Mouse (Mus musculus) midbrain, postnatal 0 days (tissue): ENCODE data around the gene Mfap2. TPM values are rescaled to one million over a fixed set of nuclear protein-coding genes. Genes with fewer than 3 reads are reported as not detected.

Source experiments
- ATAC-seq: fragments of 200-750 bp; cut with Nextera tagmentation; 2 replicates; pipeline ENCODE4 v1.8.0; 2017; ENCODE audit warnings: moderate number of reproducible peaks, mild to moderate bottlenecking, moderate TSS enrichment, moderate library complexity; ENCODE audit not compliant: low FRiP score
- DNase-seq: peaks from one replicate; pipeline ENCODE4 v3.0.0-alpha.2; 2015; ENCODE audit warnings: low spot score
- H3K27ac ChIP-seq: fragments of 300-500 bp; sonication (generic); 2 replicates; pipeline ENCODE4 v1.5.1; 2014; ENCODE audit warnings: low read depth, mild to moderate bottlenecking, low read length, mixed read lengths
- H3K27me3 ChIP-seq: fragments of 300-500 bp; sonication (generic); 2 replicates; pipeline ENCODE4 v1.6.1; 2014; ENCODE audit warnings: low read length, control low read depth, mixed read lengths; ENCODE audit not compliant: insufficient read depth
- H3K36me3 ChIP-seq: fragments of 300-500 bp; sonication (generic); 2 replicates; pipeline ENCODE4 v1.6.1; 2014; ENCODE audit warnings: low read length, control low read depth, mixed read lengths; ENCODE audit not compliant: insufficient read depth
- H3K4me1 ChIP-seq: fragments of 300-500 bp; sonication (generic); 2 replicates; pipeline ENCODE4 v1.6.1; 2014; ENCODE audit warnings: mild to moderate bottlenecking, control low read depth, antibody characterized with exemption, low read length, mixed read lengths; ENCODE audit not compliant: insufficient read depth
- H3K4me2 ChIP-seq: fragments of 300-500 bp; sonication (generic); 2 replicates; pipeline ENCODE4 v1.6.1; 2014; ENCODE audit warnings: low read depth, mild to moderate bottlenecking, low read length, mixed read lengths; ENCODE audit not compliant: poor library complexity, severe bottlenecking
- H3K4me3 ChIP-seq: fragments of 300-500 bp; sonication (generic); 2 replicates; pipeline ENCODE4 v1.5.1; 2014; ENCODE audit warnings: low read depth, mild to moderate bottlenecking, low read length, moderate library complexity
- H3K9ac ChIP-seq: fragments of 300-500 bp; sonication (generic); replicated peaks from 2 replicates; pipeline ENCODE4 v1.6.1; 2014; ENCODE audit warnings: mild to moderate bottlenecking, low read length, moderate library complexity, mixed read lengths; ENCODE audit not compliant: poor library complexity, severe bottlenecking
- H3K9me3 ChIP-seq: fragments of 300-500 bp; sonication (generic); 2 replicates; pipeline ENCODE4 v1.6.1; 2016; ENCODE audit warnings: low read length, control low read depth
- CTCF ChIP-seq: IDR thresholded peaks from 2 replicates; pipeline ENCODE4 v1.5.1; 2016; ENCODE audit warnings: antibody characterized with exemption, mild to moderate bottlenecking
- WGBS: fragments of 180-500 bp; shearing (Covaris S2); extraction: QIAGEN DNeasy Blood & Tissue Kit; methylation state at CpG from one replicate; pipeline ENCODE4 v1.1.7; 2014; 5-methylcytosine and 5-hydroxymethylcytosine counted together
- polyA plus RNA-seq: library from polyadenylated mRNA; unstranded; fragments of >200 nt; fragmentation: Nextera tagmentation; extraction: Ambion mirVana; gene quantifications from 2 replicates; pipeline ENCODE4 v1.2.1, GENCODE M21; 2015
- total RNA-seq: library from RNA; depleted of rRNA; stranded (reverse); fragments of >200 nt; gene quantifications from 2 replicates; pipeline ENCODE4 v1.2.3, GENCODE M21; 2014; rRNA removed

Mfap2 gene
- total RNA-seq (19.5 and 32.4 TPM in 2 replicates), polyA plus RNA-seq (103 and 104 TPM in 2 replicates)

DNA sequence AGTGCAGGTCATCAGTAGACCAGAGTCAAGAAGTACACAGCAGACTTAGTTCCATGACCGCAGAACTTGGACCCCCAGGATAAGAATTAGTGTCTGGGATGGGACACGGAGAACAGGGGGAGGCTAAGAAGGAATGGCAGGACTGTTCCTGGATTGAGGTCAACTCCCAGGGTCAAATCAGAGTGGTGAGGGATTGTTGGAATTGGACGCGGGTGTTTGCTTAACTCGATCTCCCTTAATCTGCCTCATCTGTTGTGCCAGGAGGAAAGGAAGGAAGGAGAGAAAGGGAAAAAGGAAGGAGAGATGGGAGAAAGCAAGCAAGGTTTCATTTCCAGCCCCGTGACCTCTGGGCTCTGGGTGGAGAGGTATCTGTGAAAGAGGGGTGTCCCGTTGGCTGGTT lies at the start of gene Mfap2:
Gene Mfap2, plus strand, starts transcription at position 301 of the 400 bp plus-strand sequence.
- no peak for ATAC-seq

DNA sequence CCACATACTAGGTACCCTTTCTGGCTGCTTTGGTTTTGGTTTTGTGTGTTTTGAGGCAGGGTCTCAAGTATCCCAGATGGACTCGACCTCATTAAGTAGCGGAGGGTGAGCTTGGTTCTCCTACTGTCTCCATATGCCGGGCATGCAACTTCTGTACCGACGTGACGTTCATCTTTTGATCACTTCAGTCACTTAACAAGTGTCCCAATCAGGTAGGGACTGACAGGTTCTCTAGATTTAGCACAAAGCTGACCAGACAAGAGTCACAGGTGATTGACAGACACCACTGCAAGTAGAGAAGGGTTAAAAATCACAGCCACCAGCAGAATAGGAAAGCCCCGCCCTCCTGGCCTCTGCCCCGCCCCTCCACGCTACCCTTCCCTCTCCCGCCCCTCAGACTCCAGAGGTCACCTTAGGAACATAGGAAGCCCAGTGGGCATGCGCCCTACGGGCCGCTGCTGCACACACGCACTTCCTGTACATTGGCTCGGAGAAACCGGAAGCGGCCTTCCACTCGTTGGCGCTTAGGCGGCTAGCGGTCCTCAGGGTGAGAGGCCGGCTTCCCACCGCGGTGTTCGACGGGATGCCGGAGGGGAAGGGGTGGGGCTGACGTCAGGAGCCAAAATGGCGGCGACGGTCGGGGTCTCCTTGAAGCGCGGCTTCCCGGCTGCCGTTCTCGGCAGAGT lies 49.3 kb upstream of the Mfap2 start, which contains the start of gene Sdhb:
Gene Sdhb, plus strand, starts transcription at position 423 of the 686 bp plus-strand sequence.
- DNase-seq (peak; percentile 99), ATAC-seq (peak; percentile 93)
- peaks cover 14% of the 10 kb centered on the region; the same call in 1 of the 2 replicates for H3K4me1 ChIP-seq
- WGBS = 4% methylated on average over 37 of the region's 37 CpGs
- TF ChIP-seq CTCF = peak; percentile 19; the same call in 1 of the 2 replicates
- no peaks in the 10 kb centered on the region for H3K27me3 ChIP-seq
- H3K4me2 ChIP-seq = peak within 1 kb of the TSS; percentile 86
- H3K36me3 ChIP-seq = no peaks in the 10 kb centered on the region; the same call in 1 of the 2 replicates
- H3K4me3 ChIP-seq = peak within 1 kb of the TSS; percentile 95
- peak within 1 kb of the TSS; percentile 94 for H3K27ac ChIP-seq
- no peaks in the 10 kb centered on the region for H3K9me3 ChIP-seq
- H3K9ac ChIP-seq = peak within 1 kb of the TSS; percentile 97

More for the DNA sequence above, at the start of gene Mfap2:
- peak within 1 kb of the TSS; percentile 84 for H3K4me2 ChIP-seq
- TF ChIP-seq CTCF = no peak
- peak within 1 kb of the TSS; percentile 56 for H3K4me3 ChIP-seq
- H3K36me3 ChIP-seq = peaks cover 43% of the 10 kb centered on the region
- H3K9me3 ChIP-seq = no peaks in the 10 kb centered on the region
- no peak for DNase-seq
- no peaks in the 10 kb centered on the region for H3K27me3 ChIP-seq
- peaks cover 21% of the 10 kb centered on the region for H3K4me1 ChIP-seq
- 13% methylated on average over 7 of the region's 7 CpGs for WGBS
- peak within 1 kb of the TSS; percentile 46 for H3K9ac ChIP-seq
- H3K27ac ChIP-seq = peak within 1 kb of the TSS; percentile 75

DNA sequence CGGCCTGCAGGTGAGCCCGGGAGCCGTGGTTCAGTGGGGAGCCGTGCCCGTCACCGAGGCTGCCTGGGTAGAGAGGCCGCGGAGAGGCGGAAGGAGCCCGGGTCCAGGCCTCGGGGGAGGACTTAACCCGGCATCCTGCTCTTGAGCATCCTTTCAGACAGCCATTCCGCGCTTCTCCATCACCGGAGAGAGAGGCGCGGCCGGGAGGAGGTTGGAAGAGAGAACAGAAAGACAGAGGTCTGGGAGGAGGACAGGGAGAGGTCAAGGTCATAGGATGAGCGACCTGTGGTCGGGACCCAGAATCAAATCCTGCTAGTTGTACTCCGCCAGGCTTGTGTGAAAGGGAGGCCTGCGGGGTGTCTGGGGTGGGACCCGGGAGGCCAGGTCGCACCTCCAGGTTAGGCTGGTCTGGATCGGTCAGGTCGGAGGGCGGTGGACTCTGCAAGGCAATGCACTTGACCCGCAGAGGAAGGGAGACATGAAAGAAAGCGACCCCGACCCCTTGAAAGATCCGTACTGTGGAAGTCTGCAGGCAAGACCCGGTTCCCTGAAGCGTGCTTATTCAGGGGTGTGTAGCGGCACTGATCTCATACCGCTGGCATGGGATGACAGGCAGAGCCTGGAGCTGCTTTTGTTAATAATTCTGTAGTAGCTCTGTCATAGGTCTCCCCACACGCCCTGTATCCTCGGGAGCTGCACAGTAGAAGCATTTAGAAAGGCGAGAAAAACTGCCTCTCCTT lies 48.6 kb upstream of the Mfap2 start:
- peaks cover 14% of the 10 kb centered on the region; the same call in 1 of the 2 replicates for H3K4me1 ChIP-seq
- peak overlapping the region; percentile 86 for H3K4me2 ChIP-seq
- H3K4me3 ChIP-seq = peak overlapping the region; percentile 95
- WGBS = under 1% methylated on average over 37 of the region's 38 CpGs
- H3K9me3 ChIP-seq = no peaks in the 10 kb centered on the region
- peak overlapping the region; percentile 97 for H3K9ac ChIP-seq
- no peak; the same call in 1 of the 2 replicates for TF ChIP-seq CTCF
- H3K27me3 ChIP-seq = no peaks in the 10 kb centered on the region
- H3K36me3 ChIP-seq = peaks cover 7% of the 10 kb centered on the region
- ATAC-seq (no peak; the same call in 1 of the 2 replicates), DNase-seq (peak; percentile 22)
- peak overlapping the region; percentile 94 for H3K27ac ChIP-seq

DNA sequence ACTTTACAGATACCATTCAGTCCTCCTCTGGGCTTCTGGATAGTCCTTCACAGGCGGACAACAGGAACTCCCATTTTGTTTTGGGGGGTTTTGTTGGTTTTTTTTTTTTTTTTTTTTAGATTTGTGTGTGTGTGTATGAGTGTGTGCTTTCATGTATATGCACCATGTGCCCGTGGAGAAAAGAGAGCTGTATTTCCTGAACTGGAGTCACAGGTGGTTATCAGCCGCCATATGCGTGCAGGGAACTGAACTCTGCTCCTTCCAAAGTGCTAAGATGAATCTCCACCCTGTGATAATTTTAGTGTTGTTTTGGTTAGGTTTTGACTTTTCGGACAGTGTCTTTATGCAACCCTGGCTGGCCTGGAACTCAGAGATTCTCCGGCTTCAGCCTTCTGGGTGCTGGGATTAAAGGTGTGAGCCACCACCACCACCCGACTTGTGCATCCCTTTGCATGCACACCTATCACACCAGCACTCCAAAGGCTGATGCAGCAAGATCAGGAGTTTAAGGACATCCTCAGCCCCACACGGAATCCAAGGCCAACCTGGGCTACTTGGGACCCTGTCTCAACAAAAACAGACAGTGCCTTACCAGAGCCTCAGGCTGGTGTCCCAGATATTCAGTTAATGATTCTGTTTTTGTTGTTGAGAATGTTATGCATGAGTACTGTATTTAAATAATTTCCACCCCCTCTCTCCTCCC lies 47.9 kb upstream of the Mfap2 start:
- peak overlapping the region; percentile 95 for H3K4me3 ChIP-seq
- peak overlapping the region; percentile 97 for H3K9ac ChIP-seq
- H3K27ac ChIP-seq = peak overlapping the region; percentile 94; the same call in 1 of the 2 replicates
- peaks cover 11% of the 10 kb centered on the region for H3K36me3 ChIP-seq
- H3K9me3 ChIP-seq = no peaks in the 10 kb centered on the region
- no peaks in the 10 kb centered on the region for H3K27me3 ChIP-seq
- H3K4me2 ChIP-seq = peak overlapping the region; percentile 86
- DNase-seq = no peak
- ATAC-seq = no peak
- no peak for TF ChIP-seq CTCF
- 77% methylated on average over 8 of the region's 8 CpGs for WGBS
- H3K4me1 ChIP-seq = peaks cover 14% of the 10 kb centered on the region; the same call in 1 of the 2 replicates

DNA sequence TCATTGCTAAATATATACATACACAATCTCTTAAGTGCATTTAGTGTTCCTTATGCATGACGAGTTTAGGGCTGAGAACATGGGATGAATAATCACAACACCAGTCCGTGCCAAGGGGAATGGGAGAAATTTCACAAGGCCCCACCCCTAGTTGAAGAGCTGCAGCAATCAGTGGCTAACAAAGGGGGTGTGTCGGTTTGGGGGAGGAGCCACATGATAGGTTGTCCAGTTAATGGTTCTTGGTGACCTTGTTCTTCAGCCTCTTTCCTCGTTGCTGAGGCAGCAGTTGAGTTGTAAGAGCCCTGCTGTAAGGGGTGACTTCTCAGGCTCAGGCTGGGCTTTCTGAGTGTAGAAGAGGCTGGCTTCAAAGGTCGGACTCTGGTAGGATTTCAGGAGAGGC lies 47.3 kb upstream of the Mfap2 start:
- Histone ChIP-seq H3K4me2 (peak overlapping the region; percentile 86), H3K4me3 (no peak overlapping the region)

More for the DNA sequence above, 47.3 kb upstream of the Mfap2 start:
- WGBS = 48% methylated on average over 5 of the region's 5 CpGs
- Histone ChIP-seq H3K9ac (no peak overlapping the region), H3K4me1 (peaks cover 14% of the 10 kb centered on the region; the same call in 1 of the 2 replicates), H3K36me3 (peaks cover 16% of the 10 kb centered on the region), H3K27me3 (no peaks in the 10 kb centered on the region), H3K9me3 (no peaks in the 10 kb centered on the region), H3K27ac (no peak overlapping the region)
- no peak for TF ChIP-seq CTCF
- ATAC-seq (no peak), DNase-seq (peak; percentile 42)
